Mouse (Mus musculus) ES-E14 (cell line): ENCODE measurements at regions not wholly inside any gene's neighbourhood (a gene's known extent, or its start where the extent isn't known, plus 50 kb on each side); places are given as distances from the start of the nearest gene placed in this dataset.

Experiments used
- CHD2 ChIP-seq: IDR thresholded peaks from 2 replicates; pipeline ENCODE4 v1.6.1; 2014; ENCODE audit warnings: mild to moderate bottlenecking, low read depth, low read length, inconsistent platforms
- HCFC1 ChIP-seq: IDR thresholded peaks from 2 replicates; pipeline ENCODE4 v1.6.1; 2012; ENCODE audit warnings: low read length, inconsistent platforms, borderline replicate concordance; ENCODE audit not compliant: insufficient read depth
- MAFK ChIP-seq: IDR thresholded peaks from 2 replicates; pipeline ENCODE4 v1.6.1; 2014; ENCODE audit warnings: mild to moderate bottlenecking, low read depth, low read length, inconsistent platforms; ENCODE audit not compliant: insufficient read depth
- ZC3H11A ChIP-seq: IDR thresholded peaks from 2 replicates; pipeline ENCODE4 v1.6.1; 2012; ENCODE audit warnings: low read depth, mild to moderate bottlenecking, inconsistent platforms, low read length, borderline replicate concordance

DNA sequence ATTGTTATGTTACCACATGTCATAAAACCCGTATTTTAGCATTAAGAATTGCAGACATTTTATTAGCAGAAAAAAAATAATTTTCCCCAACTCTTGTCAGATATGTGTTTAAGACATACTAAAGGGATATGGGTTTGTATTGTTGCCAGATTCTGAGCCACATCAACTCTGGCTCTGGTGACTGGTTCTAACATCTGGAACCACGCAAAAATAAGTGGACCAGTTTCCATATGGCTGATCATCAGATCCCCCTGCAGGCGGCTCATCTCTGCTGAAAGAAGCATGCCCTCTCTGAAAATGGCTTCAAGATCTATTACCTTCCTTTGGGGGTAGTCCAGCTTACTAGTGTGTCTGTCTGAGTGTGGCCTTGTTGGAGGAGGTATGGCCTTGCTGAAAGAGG lies 102.0 kb upstream of the Jade1 start:
- TF ChIP-seq HCFC1, result no peak
- no peak for TF ChIP-seq MAFK
- TF ChIP-seq ZC3H11A, result no peak
- TF ChIP-seq CHD2, result no peak
